Mouse (Mus musculus) ES-Bruce4 (cell line): ENCODE measurements around the gene Vmn2r48.
"Not testable (repeated sequence)": the region's sequence is repeated elsewhere in the genome, so short reads cannot be mapped to it uniquely, and the experiment has no call there.

Experiments used
- CTCF ChIP-seq: IDR thresholded peaks from one replicate; pipeline ENCODE4 v1.8.1; 2011; ENCODE audit warnings: low read depth, low read length
- EP300 ChIP-seq: IDR thresholded peaks from 2 replicates; pipeline ENCODE4 v1.6.1; 2011; ENCODE audit warnings: low read depth, low read length; ENCODE audit not compliant: insufficient read depth
- POLR2A ChIP-seq: IDR thresholded peaks from one replicate; pipeline ENCODE4 v1.8.1; 2011; ENCODE audit warnings: low read length; ENCODE audit not compliant: insufficient read depth

DNA sequence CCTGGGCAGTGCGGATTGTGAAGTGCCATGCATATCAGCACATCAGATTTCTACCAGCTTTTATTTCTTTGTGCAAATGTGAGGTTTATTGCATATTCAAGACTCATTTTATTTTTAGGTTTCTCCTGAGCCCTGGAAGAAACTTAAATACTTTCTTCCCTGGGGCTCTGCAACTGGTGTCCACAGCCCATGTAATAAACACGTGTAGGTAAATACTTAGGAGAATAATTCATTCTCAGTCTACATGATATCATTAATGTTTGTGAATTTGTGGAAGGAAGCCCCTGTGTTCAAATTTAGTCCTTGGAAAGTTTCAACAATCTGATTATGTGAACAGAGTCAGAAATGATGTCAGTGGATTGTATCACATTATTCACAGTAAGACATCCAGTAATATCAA lies 38.8 kb upstream of the Vmn2r48 start, which contains the start of gene Vmn2r49:
- not testable (repeated sequence) for TF ChIP-seq POLR2A, CTCF, EP300
